Mouse (Mus musculus) heart, embryonic 11.5 days (tissue): ENCODE results near the gene Cdc42se2. TPM values are rescaled to one million over a fixed set of nuclear protein-coding genes. Genes with fewer than 3 reads are reported as not detected.

Source experiments
- ATAC-seq: fragments of 200-750 bp; cut with Nextera tagmentation; replicated peaks from 2 replicates; pipeline ENCODE4 v1.8.0; 2017; ENCODE audit warnings: moderate library complexity; ENCODE audit not compliant: insufficient number of reproducible peaks, low FRiP score, low TSS enrichment
- H3K27ac ChIP-seq: fragments of 300-500 bp; sonication (generic); 2 replicates; pipeline ENCODE4 v1.5.1; 2014; ENCODE audit warnings: mild to moderate bottlenecking, low read depth, low read length
- H3K27me3 ChIP-seq: fragments of 300-500 bp; sonication (generic); 2 replicates; pipeline ENCODE4 v1.6.1; 2014; ENCODE audit warnings: mild to moderate bottlenecking, low read length, mixed read lengths; ENCODE audit not compliant: control insufficient read depth, insufficient read depth
- H3K36me3 ChIP-seq: fragments of 300-500 bp; sonication (generic); 2 replicates; pipeline ENCODE4 v1.6.1; 2014; ENCODE audit warnings: mild to moderate bottlenecking, low read length, moderate library complexity, mixed read lengths; ENCODE audit not compliant: control insufficient read depth, insufficient read depth
- H3K4me1 ChIP-seq: fragments of 300-500 bp; sonication (generic); 2 replicates; pipeline ENCODE4 v1.6.1; 2014; ENCODE audit warnings: low read length; ENCODE audit not compliant: control insufficient read depth, insufficient read depth
- H3K4me2 ChIP-seq: fragments of 300-500 bp; sonication (generic); 2 replicates; pipeline ENCODE4 v1.6.1; 2014; ENCODE audit warnings: mild to moderate bottlenecking, moderate library complexity
- H3K4me3 ChIP-seq: fragments of 300-500 bp; sonication (generic); 2 replicates; pipeline ENCODE4 v1.5.1; 2014; ENCODE audit warnings: low read depth, low read length
- H3K9ac ChIP-seq: fragments of 300-500 bp; sonication (generic); 2 replicates; pipeline ENCODE4 v1.6.1; 2014; ENCODE audit warnings: mild to moderate bottlenecking, low read depth, low read length, moderate library complexity
- H3K9me3 ChIP-seq: fragments of 300-500 bp; sonication (generic); replicated peaks from 2 replicates; pipeline ENCODE4 v1.6.1; 2016; ENCODE audit warnings: low read length; ENCODE audit not compliant: control insufficient read depth
- WGBS: fragments of 180-500 bp; shearing (Covaris S2); extraction: QIAGEN DNeasy Blood & Tissue Kit; methylation state at CpG from one replicate; pipeline ENCODE4 v1.1.7; 2014; ENCODE audit not compliant: insufficient replicate concordance; 5-methylcytosine and 5-hydroxymethylcytosine counted together
- polyA plus RNA-seq: library from polyadenylated mRNA; unstranded; fragments of >200 nt; fragmentation: Nextera tagmentation; extraction: Ambion mirVana; gene quantifications from 2 replicates; pipeline ENCODE4 v1.2.1, GENCODE M21; 2014

Cdc42se2 gene
- polyA plus RNA-seq, 1 experiment from 2014 or later = 65.6 TPM

GRCm38 (mm10) chr11:54679141-54679540 lies 108.3 kb downstream of the Cdc42se2 start:
- Histone ChIP-seq H3K9me3 (no peaks in the 10 kb centered on the region), H3K36me3 (peaks cover 15% of the 10 kb centered on the region), H3K27me3 (no peaks in the 10 kb centered on the region), H3K4me1 (no peaks in the 10 kb centered on the region), H3K27ac (no peak overlapping the region), H3K4me2 (no peak overlapping the region), H3K4me3 (no peak overlapping the region), H3K9ac (no peak overlapping the region)
- WGBS = 93% methylated on average over 2 of the region's 2 CpGs
- ATAC-seq = no peak

DNA sequence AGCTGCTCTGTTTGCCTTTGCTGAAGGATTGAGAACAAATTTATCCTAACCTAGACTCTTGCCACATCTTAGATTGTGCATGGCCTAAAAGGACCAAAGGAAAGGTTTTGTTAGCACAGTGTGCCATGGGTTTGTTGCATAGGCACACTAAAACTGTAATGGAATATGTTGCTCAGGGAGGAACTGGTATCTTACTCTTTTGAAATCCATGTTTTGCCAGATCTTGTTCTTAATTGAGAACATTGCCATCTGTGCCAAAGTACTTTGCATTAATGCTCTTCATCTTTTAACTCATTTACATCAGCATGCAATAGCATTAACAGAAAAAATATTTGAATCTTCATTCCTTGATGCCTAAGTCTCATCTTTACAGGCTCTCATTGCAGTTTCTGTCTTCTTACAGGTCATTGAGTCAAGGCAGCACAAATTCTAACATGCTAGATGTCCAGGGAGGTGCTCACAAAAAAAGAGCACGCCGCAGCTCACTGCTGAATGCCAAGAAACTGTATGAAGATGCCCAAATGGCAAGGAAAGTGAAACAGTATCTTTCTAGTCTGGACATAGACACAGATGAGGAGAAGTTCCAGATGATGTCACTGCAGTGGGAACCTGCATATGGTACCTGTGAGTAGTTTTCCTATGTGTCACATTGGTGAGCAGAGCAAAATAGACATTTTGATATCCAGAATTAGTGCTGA lies 111.5 kb downstream of the Cdc42se2 start:
- ATAC-seq = no peak
- Histone ChIP-seq H3K9me3 (no peaks in the 10 kb centered on the region), H3K4me2 (no peak overlapping the region), H3K27me3 (no peaks in the 10 kb centered on the region), H3K9ac (no peak overlapping the region), H3K4me1 (no peaks in the 10 kb centered on the region), H3K36me3 (peaks cover 12% of the 10 kb centered on the region), H3K4me3 (no peak overlapping the region), H3K27ac (no peak overlapping the region)
- 96% methylated on average over 2 of the region's 2 CpGs for WGBS

- H3K4me2 ChIP-seq = no peak overlapping the region
- 83% methylated on average over 8 of the region's 8 CpGs for WGBS
- H3K4me3 ChIP-seq = no peak overlapping the region
- H3K9me3 ChIP-seq = no peaks in the 10 kb centered on the region
- no peak for ATAC-seq
- no peak overlapping the region for H3K9ac ChIP-seq
- H3K36me3 ChIP-seq = peaks cover 9% of the 10 kb centered on the region
- no peaks in the 10 kb centered on the region for H3K4me1 ChIP-seq
- no peaks in the 10 kb centered on the region for H3K27me3 ChIP-seq
- H3K27ac ChIP-seq = no peak overlapping the region
These were observed 113.7 kb downstream of the Cdc42se2 start for GRCm38 (mm10) chr11:54673575-54674298.

Other genes starting within 250 kb of the Cdc42se2 start
- 16.5 and 19.1 TPM in 2 replicates for gene Lyrm7, start 73.2 kb upstream of the Cdc42se2 start, polyA plus RNA-seq
- 632 and 639 TPM in 2 replicates for gene Hint1, start 78.7 kb upstream of the Cdc42se2 start, polyA plus RNA-seq
- 1,579 and 1,713 TPM in 2 replicates for gene Gpx3, start 114.8 kb upstream of the Cdc42se2 start, polyA plus RNA-seq
- 16.0 and 16.8 TPM in 2 replicates for gene Tnip1, start 175.2 kb upstream of the Cdc42se2 start, polyA plus RNA-seq
- gene Anxa6, start 245.8 kb upstream of the Cdc42se2 start, polyA plus RNA-seq = 300 and 370 TPM in 2 replicates